Mouse (Mus musculus): ENCODE data around the gene Galnt10. TPM values are rescaled to one million over a fixed set of nuclear protein-coding genes. Genes with fewer than 3 reads are reported as not detected.
A peak's percentile ranks its signal among the peaks of the same experiment; 100 is the strongest.

Gene Galnt10
- total RNA-seq, 2 experiments from 2014 or later, result 11.1 to 12.8 TPM

GRCm38 (mm10) chr11:57633975-57634585 lies 11.2 kb upstream of the Galnt10 start:
- intact Hi-C loops (cut with DNase I), result no loop called here
- no peak for DNase-seq

GRCm38 (mm10) chr11:57635148-57635547 lies 10.1 kb upstream of the Galnt10 start:
- DNase-seq, result no peak
- intact Hi-C loops (cut with DNase I), result no loop called here

GRCm38 (mm10) chr11:57643691-57644090 lies 1.6 kb upstream of the Galnt10 start:
- intact Hi-C loops (cut with DNase I), result loop anchor here (2.0 to 10.0 kb wide), 2 partner anchors 51 to 81 kb away; no protein-coding TSS in a partner anchor
- DNase-seq, result peak in 1 of 2 experiments; percentile 0

GRCm38 (mm10) chr11:57644245-57645017 lies 811 bp upstream of the Galnt10 start:
- DNase-seq, result peak; percentile 44 to 49
- intact Hi-C loops (cut with DNase I), result loop anchor here (2.0 to 10.0 kb wide), 2 partner anchors 50 to 80 kb away; no protein-coding TSS in a partner anchor

GRCm38 (mm10) chr11:57645847-57646246 lies 605 bp downstream of the Galnt10 start:
- intact Hi-C loops (cut with DNase I), result loop anchor here (2.0 to 10.0 kb wide), 2 partner anchors 49 to 79 kb away; no protein-coding TSS in a partner anchor
- no peak for DNase-seq

GRCm38 (mm10) chr11:57646416-57646815 lies 1.2 kb downstream of the Galnt10 start:
- no peak for DNase-seq
- intact Hi-C loops (cut with DNase I), result loop anchor here (10.0 kb wide), 1 partner anchor 48 kb away; no protein-coding TSS in a partner anchor

GRCm38 (mm10) chr11:57646940-57647339 lies 1.7 kb downstream of the Galnt10 start:
- intact Hi-C loops (cut with DNase I), result loop anchor here (10.0 kb wide), 1 partner anchor 48 kb away; no protein-coding TSS in a partner anchor
- DNase-seq, result no peak

GRCm38 (mm10) chr11:57647446-57647845 lies 2.2 kb downstream of the Galnt10 start:
- no peak for DNase-seq
- intact Hi-C loops (cut with DNase I), result loop anchor here (10.0 kb wide), 1 partner anchor 47 kb away; no protein-coding TSS in a partner anchor

- DNase-seq, result no peak
- intact Hi-C loops (cut with DNase I), result loop anchor here (10.0 kb wide), 1 partner anchor 47 kb away; no protein-coding TSS in a partner anchor
Observed at GRCm38 (mm10) chr11:57648196-57648800, 3.1 kb downstream of the Galnt10 start.

GRCm38 (mm10) chr11:57649269-57649668 lies 4.0 kb downstream of the Galnt10 start:
- DNase-seq, result no peak
- intact Hi-C loops (cut with DNase I), result loop anchor here (10.0 kb wide), 1 partner anchor 46 kb away; no protein-coding TSS in a partner anchor

- DNase-seq, result no peak
- intact Hi-C loops (cut with DNase I), result loop anchor here (10.0 kb wide), 1 partner anchor 45 kb away; no protein-coding TSS in a partner anchor
Observed at GRCm38 (mm10) chr11:57649671-57650070, 4.4 kb downstream of the Galnt10 start.

- intact Hi-C loops (cut with DNase I), result no loop called here
- DNase-seq, result no peak
Observed at GRCm38 (mm10) chr11:57650867-57651266, 5.6 kb downstream of the Galnt10 start.

GRCm38 (mm10) chr11:57651281-57651810 lies 6.1 kb downstream of the Galnt10 start:
- intact Hi-C loops (cut with DNase I), result no loop called here
- DNase-seq, result no peak

GRCm38 (mm10) chr11:57652206-57652922 lies 7.1 kb downstream of the Galnt10 start:
- DNase-seq, result no peak
- intact Hi-C loops (cut with DNase I), result no loop called here

- no peak for DNase-seq
- intact Hi-C loops (cut with DNase I), result no loop called here
Observed at GRCm38 (mm10) chr11:57652923-57653660, 7.8 kb downstream of the Galnt10 start.

GRCm38 (mm10) chr11:57653796-57654195 lies 8.6 kb downstream of the Galnt10 start:
- intact Hi-C loops (cut with DNase I), result no loop called here

GRCm38 (mm10) chr11:57654386-57654785 lies 9.1 kb downstream of the Galnt10 start:
- no peak for DNase-seq
- intact Hi-C loops (cut with DNase I), result no loop called here

More at GRCm38 (mm10) chr11:57653796-57654195, 8.6 kb downstream of the Galnt10 start:
- no peak for DNase-seq

- intact Hi-C loops (cut with DNase I), result no loop called here
- DNase-seq, result no peak
Observed at GRCm38 (mm10) chr11:57654977-57655397, 9.7 kb downstream of the Galnt10 start.

- DNase-seq, result no peak
- intact Hi-C loops (cut with DNase I), result no loop called here
Observed at GRCm38 (mm10) chr11:57655669-57656325, 10.6 kb downstream of the Galnt10 start.
